Mouse (Mus musculus) stomach, embryonic 14.5 days (tissue): ENCODE results near the gene Shkbp1. TPM values are rescaled to one million over a fixed set of nuclear protein-coding genes. Genes with fewer than 3 reads are reported as not detected.

ENCODE experiments used
- ATAC-seq: fragments of 200-750 bp; cut with Nextera tagmentation; 2 replicates; pipeline ENCODE4 v1.8.0; 2017; ENCODE audit warnings: low read depth, moderate TSS enrichment; ENCODE audit not compliant: insufficient number of reproducible peaks, insufficient read depth, low FRiP score
- H3K27ac ChIP-seq: fragments of 300-500 bp; sonication (generic); 2 replicates; pipeline ENCODE4 v1.5.1; 2014; ENCODE audit warnings: mild to moderate bottlenecking, low read length, moderate library complexity, mixed read lengths
- H3K27me3 ChIP-seq: fragments of 300-500 bp; sonication (generic); 2 replicates; pipeline ENCODE4 v1.6.1; 2014; ENCODE audit warnings: low read length, control low read depth, mixed read lengths; ENCODE audit not compliant: control insufficient read depth, insufficient read depth
- H3K36me3 ChIP-seq: fragments of 300-500 bp; sonication (generic); 2 replicates; pipeline ENCODE4 v1.6.1; 2014; ENCODE audit warnings: mild to moderate bottlenecking, control low read depth, low read length, moderate library complexity, mixed read lengths; ENCODE audit not compliant: control insufficient read depth, insufficient read depth
- H3K4me1 ChIP-seq: fragments of 300-500 bp; sonication (generic); 2 replicates; pipeline ENCODE4 v1.6.1; 2014; ENCODE audit warnings: low read length, control low read depth, mixed read lengths; ENCODE audit not compliant: control insufficient read depth, insufficient read depth
- H3K4me2 ChIP-seq: fragments of 300-500 bp; sonication (generic); replicated peaks from 2 replicates; pipeline ENCODE4 v1.6.1; 2014; ENCODE audit warnings: low read depth, low read length, control low read depth
- H3K4me3 ChIP-seq: fragments of 300-500 bp; sonication (generic); 2 replicates; pipeline ENCODE4 v1.5.1; 2014; ENCODE audit warnings: low read depth, low read length, control low read depth
- H3K9ac ChIP-seq: fragments of 300-500 bp; sonication (generic); replicated peaks from 2 replicates; pipeline ENCODE4 v1.6.1; 2014; ENCODE audit warnings: low read depth, mild to moderate bottlenecking, control low read depth, low read length, moderate library complexity, mixed read lengths
- H3K9me3 ChIP-seq: fragments of 300-500 bp; sonication (generic); 2 replicates; pipeline ENCODE4 v1.6.1; 2016; ENCODE audit warnings: low read depth, low read length, control low read depth; ENCODE audit not compliant: control insufficient read depth
- WGBS: fragments of 180-500 bp; shearing (Covaris S2); extraction: QIAGEN DNeasy Blood & Tissue Kit; methylation state at CpG from one replicate; pipeline ENCODE4 v1.1.7; 2014; 5-methylcytosine and 5-hydroxymethylcytosine counted together
- polyA plus RNA-seq: library from polyadenylated mRNA; unstranded; fragments of >200 nt; fragmentation: Nextera tagmentation; extraction: Ambion mirVana; gene quantifications from 2 replicates; pipeline ENCODE4 v1.2.1, GENCODE M21; 2014

Gene Shkbp1
- polyA plus RNA-seq, 1 experiment from 2014 or later: 41.6 TPM

- Histone ChIP-seq H3K9me3 (no peaks in the 10 kb centered on the region), H3K27ac (0 out of 2 replicates have a peak overlapping the region, but pooled peaks have one; percentile 40), H3K36me3 (no peaks in the 10 kb centered on the region), H3K4me3 (peak overlapping the region; percentile 79), H3K4me2 (peak overlapping the region; percentile 83), H3K4me1 (peaks cover 36% of the 10 kb centered on the region; the same call in 1 of the 2 replicates), H3K9ac (no peak overlapping the region), H3K27me3 (peaks cover 3% of the 10 kb centered on the region; the same call in 1 of the 2 replicates)
- WGBS: 9% methylated on average over 32 of the region's 32 CpGs
- ATAC-seq: no peak
Observed at GRCm38 (mm10) chr7:27334405-27334911, 21.4 kb downstream of the Shkbp1 start.

- Histone ChIP-seq H3K4me2 (peak overlapping the region; percentile 83), H3K27me3 (peaks cover 3% of the 10 kb centered on the region; the same call in 1 of the 2 replicates), H3K4me3 (peak overlapping the region; percentile 79), H3K9me3 (no peaks in the 10 kb centered on the region), H3K9ac (peak overlapping the region; percentile 93), H3K4me1 (peaks cover 40% of the 10 kb centered on the region), H3K27ac (peak overlapping the region; percentile 98), H3K36me3 (0 out of 2 replicates have a peak, but pooled peaks cover 2% of the 10 kb centered on the region)
- 1% methylated on average over 58 of the region's 77 CpGs for WGBS
- no peak for ATAC-seq
Observed at GRCm38 (mm10) chr7:27333316-27333941, 22.4 kb downstream of the Shkbp1 start.

GRCm38 (mm10) chr7:27332353-27333199 lies 23.2 kb downstream of the Shkbp1 start:
- Histone ChIP-seq H3K4me1 (peaks cover 40% of the 10 kb centered on the region), H3K27ac (peak overlapping the region; percentile 98), H3K4me3 (peak overlapping the region; percentile 79), H3K27me3 (no peaks in the 10 kb centered on the region), H3K4me2 (peak overlapping the region; percentile 83), H3K9ac (peak overlapping the region; percentile 93), H3K36me3 (peaks cover 10% of the 10 kb centered on the region; the same call in 1 of the 2 replicates), H3K9me3 (no peaks in the 10 kb centered on the region)
- WGBS: under 1% methylated on average over 39 of the region's 39 CpGs
- peak; percentile 12 for ATAC-seq

GRCm38 (mm10) chr7:27331854-27332253 lies 24.0 kb downstream of the Shkbp1 start:
- Histone ChIP-seq H3K27me3 (no peaks in the 10 kb centered on the region), H3K27ac (peak overlapping the region; percentile 98), H3K4me1 (peaks cover 35% of the 10 kb centered on the region), H3K4me3 (peak overlapping the region; percentile 79), H3K9ac (peak overlapping the region; percentile 93), H3K4me2 (peak overlapping the region; percentile 83), H3K36me3 (peaks cover 17% of the 10 kb centered on the region; the same call in 1 of the 2 replicates), H3K9me3 (no peaks in the 10 kb centered on the region)
- WGBS: 2% methylated on average over 8 of the region's 8 CpGs
- ATAC-seq: no peak

GRCm38 (mm10) chr7:27331541-27331851 lies 24.3 kb downstream of the Shkbp1 start:
- 2% methylated on average over 8 of the region's 8 CpGs for WGBS
- peak overlapping the region; percentile 79 for H3K4me3 ChIP-seq
- ATAC-seq: no peak; the same call in 1 of the 2 replicates
- H3K36me3 ChIP-seq: peaks cover 19% of the 10 kb centered on the region; the same call in 1 of the 2 replicates
- H3K9ac ChIP-seq: peak overlapping the region; percentile 93; the same call in 1 of the 2 replicates
- peak overlapping the region; percentile 98 for H3K27ac ChIP-seq
- peak overlapping the region; percentile 83 for H3K4me2 ChIP-seq
- peaks cover 36% of the 10 kb centered on the region for H3K4me1 ChIP-seq
- H3K27me3 ChIP-seq: no peaks in the 10 kb centered on the region
- H3K9me3 ChIP-seq: no peaks in the 10 kb centered on the region

- Histone ChIP-seq H3K4me1 (peaks cover 40% of the 10 kb centered on the region), H3K4me2 (peak overlapping the region; percentile 83), H3K27ac (peak overlapping the region; percentile 98), H3K9ac (peak overlapping the region; percentile 93; the same call in 1 of the 2 replicates), H3K4me3 (peak overlapping the region; percentile 79), H3K27me3 (0 out of 2 replicates have a peak, but pooled peaks cover 4% of the 10 kb centered on the region), H3K9me3 (no peaks in the 10 kb centered on the region), H3K36me3 (peaks cover 24% of the 10 kb centered on the region; the same call in 1 of the 2 replicates)
- 1% methylated on average over 39 of the region's 39 CpGs for WGBS
- ATAC-seq: peak; percentile 70
Observed at GRCm38 (mm10) chr7:27330709-27331540, 24.9 kb downstream of the Shkbp1 start.

GRCm38 (mm10) chr7:27329981-27330380 lies 25.8 kb downstream of the Shkbp1 start:
- Histone ChIP-seq H3K4me2 (peak overlapping the region; percentile 83), H3K9me3 (no peaks in the 10 kb centered on the region), H3K4me1 (peaks cover 43% of the 10 kb centered on the region), H3K27me3 (0 out of 2 replicates have a peak, but pooled peaks cover 4% of the 10 kb centered on the region), H3K36me3 (peaks cover 25% of the 10 kb centered on the region; the same call in 1 of the 2 replicates), H3K27ac (peak overlapping the region; percentile 98; the same call in 1 of the 2 replicates), H3K4me3 (peak overlapping the region; percentile 79), H3K9ac (no peak overlapping the region)
- ATAC-seq: no peak
- WGBS: 31% methylated on average over 17 of the region's 17 CpGs
